Mouse (Mus musculus) CH12.LX (cell line): Measurements from ENCODE around the gene Ryr1. TPM values are rescaled to one million over a fixed set of nuclear protein-coding genes. Genes with fewer than 3 reads are reported as not detected.

Experiments used
- DNase-seq: peaks from one replicate; pipeline ENCODE4 v3.0.0-alpha.2; 2013; ENCODE audit errors: extremely low read depth
- H3K27ac ChIP-seq: 2 replicates; pipeline ENCODE4 v1.5.1; 2012; ENCODE audit warnings: low read depth, mild to moderate bottlenecking, control low read depth, moderate library complexity; ENCODE audit not compliant: insufficient read depth
- H3K27me3 ChIP-seq: replicated peaks from 2 replicates; pipeline ENCODE3; 2012; ENCODE audit warnings: inconsistent platforms
- H3K36me3 ChIP-seq, 2 experiments: replicated peaks in 1 of 2; 2 replicates each; pipeline versions ENCODE3 to v1.6.1; 2012; ENCODE audit warnings: inconsistent platforms in 1 of 2, low read length in 1 of 2, mild to moderate bottlenecking in 1 of 2, mixed read lengths in 1 of 2, moderate library complexity in 1 of 2; ENCODE audit not compliant: control insufficient read depth in 1 of 2, insufficient read depth in 1 of 2
- H3K4me1 ChIP-seq, 2 experiments: 2 replicates each; pipeline ENCODE4 v1.6.1; 2012; ENCODE audit warnings: inconsistent platforms in 1 of 2, moderate library complexity in 1 of 2; ENCODE audit not compliant: insufficient read depth in 2 of 2, control insufficient read depth in 1 of 2
- H3K4me2 ChIP-seq: 2 replicates; pipeline ENCODE4 v1.6.1; 2012; ENCODE audit warnings: low read depth, mild to moderate bottlenecking, control low read depth; ENCODE audit not compliant: poor library complexity, insufficient read depth, severe bottlenecking
- H3K4me3 ChIP-seq, 3 experiments: fragments of 150-350 bp in 1 of 3; sonication (generic) in 1 of 3; replicated peaks in 1 of 3; 2 replicates each; pipeline versions ENCODE3 to v1.5.1; 2011 to 2012; ENCODE audit warnings: low read depth in 2 of 3, low read length in 2 of 3, mild to moderate bottlenecking in 2 of 3, moderate library complexity in 2 of 3, control low read depth in 1 of 3, improper control_type of control experiment in 1 of 3, inconsistent platforms in 1 of 3, mixed read lengths in 1 of 3; ENCODE audit not compliant: poor library complexity in 1 of 3
- H3K79me2 ChIP-seq: replicated peaks from 2 replicates; pipeline ENCODE4 v1.6.1; 2012; ENCODE audit warnings: mild to moderate bottlenecking, moderate library complexity; ENCODE audit not compliant: control insufficient read depth, poor library complexity, insufficient read depth, severe bottlenecking; ENCODE audit errors: extremely low read depth
- H3K9ac ChIP-seq: 2 replicates; pipeline ENCODE4 v1.6.1; 2012; ENCODE audit warnings: low read depth, mild to moderate bottlenecking, control low read depth, moderate library complexity; ENCODE audit not compliant: insufficient read depth
- H3K9me3 ChIP-seq: replicated peaks from 2 replicates; pipeline ENCODE3; 2012; ENCODE audit warnings: low read length, inconsistent platforms, mixed read lengths
- BHLHE40 ChIP-seq: IDR thresholded peaks from 2 replicates; pipeline ENCODE4 v1.6.1; 2011; ENCODE audit warnings: mild to moderate bottlenecking, low read depth, low read length, improper control_type of control experiment
- ELF1 ChIP-seq: IDR thresholded peaks from 2 replicates; pipeline ENCODE4 v1.6.1; 2014; ENCODE audit warnings: low read depth, mild to moderate bottlenecking, inconsistent platforms, low read length, improper control_type of control experiment
- MAFK ChIP-seq: IDR thresholded peaks from 2 replicates; pipeline ENCODE4 v1.6.1; 2011; ENCODE audit warnings: low read length, improper control_type of control experiment; ENCODE audit not compliant: insufficient replicate concordance
- NRF1 ChIP-seq: IDR thresholded peaks from 2 replicates; pipeline ENCODE4 v1.6.1; 2014; ENCODE audit warnings: low read depth, mild to moderate bottlenecking, inconsistent platforms, low read length, improper control_type of control experiment, moderate library complexity
- PAX5 ChIP-seq: IDR thresholded peaks from 2 replicates; pipeline ENCODE4 v1.6.1; 2012; ENCODE audit warnings: low read length, inconsistent platforms, mixed read lengths
- RAD21 ChIP-seq: IDR thresholded peaks from 2 replicates; pipeline ENCODE4 v1.6.1; 2011; ENCODE audit warnings: low read depth, mild to moderate bottlenecking, low read length, improper control_type of control experiment, moderate library complexity
- RCOR1 ChIP-seq: conservative IDR thresholded peaks from 2 replicates; pipeline ENCODE4 v1.6.1; 2012; ENCODE audit warnings: low read depth, mild to moderate bottlenecking, inconsistent platforms, low read length, improper control_type of control experiment
- SIN3A ChIP-seq: IDR thresholded peaks from 2 replicates; pipeline ENCODE4 v1.6.1; 2012; ENCODE audit warnings: low read length, improper control_type of control experiment, inconsistent platforms
- USF1 ChIP-seq: IDR thresholded peaks from 2 replicates; pipeline ENCODE4 v1.6.1; 2014; ENCODE audit warnings: low read depth, mild to moderate bottlenecking, inconsistent platforms, low read length, improper control_type of control experiment
- USF2 ChIP-seq: conservative IDR thresholded peaks from 2 replicates; pipeline ENCODE4 v1.6.1; 2011; ENCODE audit warnings: low read depth, low read length, improper control_type of control experiment
- ZC3H11A ChIP-seq: IDR thresholded peaks from 2 replicates; pipeline ENCODE4 v1.6.1; 2012; ENCODE audit warnings: low read depth, mild to moderate bottlenecking, inconsistent platforms, low read length, improper control_type of control experiment
- ZMIZ1 ChIP-seq: IDR thresholded peaks from 2 replicates; pipeline ENCODE4 v1.6.1; 2012; ENCODE audit warnings: low read depth, mild to moderate bottlenecking, inconsistent platforms, low read length, improper control_type of control experiment
- dilution Hi-C: fragments of 300-500 bp; cut with MboI; formaldehyde crosslinking; loops from 2 replicates; pipeline ENCODE4 v1.14.3; 2020; ENCODE audit warnings: low sequenced_read_pairs; ENCODE audit not compliant: extremely low pct_unique_long_range_greater_than_20kb, extremely low pct_ligation_motif_present
- in situ Hi-C: fragments of 300-500 bp; cut with MboI; formaldehyde crosslinking; loops from 3 replicates; pipeline ENCODE4 v1.14.3; 2019; ENCODE audit warnings: low sequenced_read_pairs, low pct_ligation_motif_present, low pct_unique_long_range_greater_than_20kb, mixed read lengths
- polyA plus RNA-seq: library from polyadenylated mRNA; unstranded; fragments of >175 nt; gene quantifications from 2 replicates; pipeline ENCODE4 v1.2.1, GENCODE M21; 2012; ENCODE audit warnings: low read depth; ENCODE audit not compliant: insufficient read length
- total RNA-seq, 2 experiments: library from RNA; depleted of rRNA; stranded (reverse); fragments of 300-350 nt in 1 of 2; fragments of >200 nt in 1 of 2; gene quantifications; 2 replicates each; pipeline ENCODE4 v1.2.3; 2012 to 2014

Ryr1 gene
- total and polyA plus RNA-seq, 3 experiments, result 0.43 to 1.1 (median 0.68) TPM

DNA sequence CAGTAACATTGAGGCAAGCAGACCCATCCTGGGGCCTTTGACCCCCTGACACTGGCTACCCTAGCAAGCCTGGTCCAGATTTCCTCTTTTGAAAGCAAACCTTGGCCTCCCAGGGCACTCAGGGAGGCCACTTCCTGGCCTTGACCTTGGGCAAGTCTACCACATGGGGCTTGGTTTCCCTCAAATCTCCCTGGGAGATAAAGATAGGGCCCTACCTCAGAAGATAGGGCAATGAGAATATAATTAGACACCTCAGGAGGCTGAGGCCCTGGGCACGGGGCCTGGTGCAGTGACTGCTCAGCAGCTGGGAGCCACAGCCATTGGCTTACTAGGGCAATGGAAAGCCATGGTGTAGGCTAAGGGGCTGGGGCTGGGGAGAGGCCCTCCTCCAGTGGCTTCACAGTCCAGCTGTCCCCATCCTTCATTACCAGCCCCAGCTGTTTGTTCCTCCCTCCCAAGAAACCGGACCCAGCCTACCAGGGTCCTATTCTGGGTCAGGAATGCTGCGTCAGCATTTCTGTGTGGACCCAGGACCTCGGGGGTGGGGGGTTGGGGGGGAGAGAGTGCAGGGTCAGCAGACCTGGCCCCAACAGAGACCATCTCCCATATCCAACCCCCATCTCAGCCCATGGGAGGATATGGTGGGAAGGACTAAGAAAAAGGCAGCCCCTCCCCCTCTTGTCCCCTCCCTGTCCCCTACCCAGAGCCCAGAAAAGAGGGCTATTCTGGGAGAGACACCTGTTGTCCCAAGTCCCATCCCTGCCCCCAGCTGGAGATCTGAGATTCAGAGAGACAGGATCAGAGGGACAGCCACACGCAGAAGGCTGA is 1.2 kb downstream of the Ryr1 start:
- Histone ChIP-seq H3K36me3 (no peaks in the 10 kb centered on the region), H3K27me3 (peaks cover 3% of the 10 kb centered on the region), H3K9ac (no peak overlapping the region), H3K9me3 (no peaks in the 10 kb centered on the region), H3K4me2 (no peak overlapping the region), H3K4me3 (no peak overlapping the region), H3K27ac (no peak overlapping the region), H3K79me2 (no peaks in the 10 kb centered on the region), H3K4me1 (peaks cover 0 to 30% of the 10 kb centered on the region in 2 experiments; a peak in 2 of 4 replicates)
- dilution Hi-C loops (no loop called here), in situ Hi-C loops (no loop called here)
- no peak for TF ChIP-seq USF1
- TF ChIP-seq MAFK, result peak; percentile 83
- no peak for DNase-seq

DNA sequence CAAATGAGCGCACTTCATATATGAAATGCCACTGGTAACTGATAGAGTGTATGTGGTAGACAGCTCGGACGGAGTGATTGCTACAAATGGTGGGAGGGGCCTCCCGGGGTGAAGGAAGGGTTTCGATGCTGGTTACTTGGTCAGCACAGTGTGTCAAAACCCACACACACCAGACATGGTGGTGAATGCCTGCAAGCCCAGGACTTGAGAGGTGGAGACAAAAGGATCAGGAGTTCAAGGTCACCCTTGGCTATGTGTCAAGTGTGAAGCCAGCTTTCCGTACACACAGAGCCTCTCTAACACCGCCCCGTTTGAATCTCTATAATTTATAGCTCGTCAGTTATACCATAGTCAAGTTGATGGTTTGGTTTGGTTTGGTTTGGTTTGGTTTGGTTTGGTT is 2.2 kb downstream of the Ryr1 start:
- no peak overlapping the region for H3K27ac ChIP-seq
- no peak for TF ChIP-seq RCOR1
- TF ChIP-seq, all 38 proteins: peak for 0
- no peaks in the 10 kb centered on the region for H3K9me3 ChIP-seq
- H3K36me3 ChIP-seq, result no peaks in the 10 kb centered on the region
- H3K79me2 ChIP-seq, result no peaks in the 10 kb centered on the region
- dilution Hi-C loops, result no loop called here
- peaks cover 0 to 29% of the 10 kb centered on the region in 2 experiments; a peak in 2 of 4 replicates for H3K4me1 ChIP-seq
- no peak overlapping the region for H3K4me3 ChIP-seq
- H3K27me3 ChIP-seq, result peaks cover 3% of the 10 kb centered on the region
- no peak overlapping the region for H3K9ac ChIP-seq
- in situ Hi-C loops, result no loop called here
- no peak for DNase-seq
- H3K4me2 ChIP-seq, result no peak overlapping the region

DNA sequence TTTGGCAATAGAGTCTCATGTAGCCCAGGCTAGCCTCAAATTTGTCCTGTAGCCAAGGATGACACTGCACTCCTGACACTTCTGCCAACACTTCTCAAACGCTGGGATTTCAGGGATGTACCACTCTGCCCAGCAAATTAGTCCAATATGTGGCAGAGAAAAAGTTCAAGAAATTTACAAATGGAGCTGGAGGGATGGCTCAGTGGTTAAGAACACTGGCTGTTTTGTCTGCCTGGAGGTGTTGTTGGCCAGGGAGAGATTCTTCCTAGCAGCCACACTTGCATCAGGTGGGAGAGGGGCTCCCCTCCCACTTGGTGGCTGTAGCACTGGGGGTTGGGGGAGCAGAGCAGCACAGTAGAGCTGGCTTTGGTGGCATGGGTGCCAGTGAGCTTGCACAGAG is 5.5 kb downstream of the Ryr1 start:
- in situ Hi-C loops (no loop called here), dilution Hi-C loops (no loop called here)
- Histone ChIP-seq H3K36me3 (no peaks in the 10 kb centered on the region), H3K79me2 (no peaks in the 10 kb centered on the region), H3K4me1 (peaks cover 5 to 25% of the 10 kb centered on the region in 2 experiments; a peak in 3 of 4 replicates), H3K4me2 (no peak overlapping the region), H3K9ac (no peak overlapping the region), H3K27me3 (peaks cover 3% of the 10 kb centered on the region), H3K9me3 (no peaks in the 10 kb centered on the region), H3K4me3 (no peak overlapping the region), H3K27ac (no peak overlapping the region)
- TF ChIP-seq BHLHE40 (no peak), ZC3H11A (no peak), NRF1 (no peak), SIN3A (no peak), RAD21 (no peak), ZMIZ1 (no peak), ELF1 (no peak), USF2 (no peak), PAX5 (no peak)
- no peak for DNase-seq
